Mouse (Mus musculus) brain, embryonic 14.5 days (tissue): ENCODE data around the gene Ptprb.

Source experiments
- CTCF ChIP-seq: fragments of 200-500 bp; IDR thresholded peaks from 2 replicates; pipeline ENCODE4 v1.5.1; 2012; ENCODE audit warnings: inconsistent platforms, mild to moderate bottlenecking, moderate library complexity, borderline replicate concordance; ENCODE audit not compliant: insufficient read depth, insufficient read length; ENCODE audit errors: extremely low read depth
- POLR2A ChIP-seq: fragments of 200-500 bp; IDR thresholded peaks from 2 replicates; pipeline ENCODE4 v1.6.1; 2012; ENCODE audit warnings: mild to moderate bottlenecking, inconsistent platforms, borderline replicate concordance; ENCODE audit not compliant: poor library complexity, insufficient read depth, insufficient read length, severe bottlenecking; ENCODE audit errors: extremely low read depth

GRCm38 (mm10) chr10:116260658-116261433, 14.5 kb upstream of the Ptprb start:
- TF ChIP-seq CTCF: no peak
- TF ChIP-seq POLR2A: no peak
